Mouse (Mus musculus): ENCODE results near the gene Zbed4.

GRCm38 (mm10) chr15:88813262-88813661, 61.8 kb downstream of the Zbed4 start:
- no peak for TF ChIP-seq CTCF (IDR thresholded peaks at IDR 0.05; ENCODE audit: borderline replicate concordance, extremely low read depth, insufficient read depth, insufficient read length)
- no peak for TF ChIP-seq POLR2A (IDR thresholded peaks at IDR 0.05; ENCODE audit: borderline replicate concordance, extremely low read depth, insufficient read depth, insufficient read length, poor library complexity, severe bottlenecking)

Measured in brain, embryonic 14.5 days (tissue).